Mouse (Mus musculus) E14TG2a.4 (cell line): ENCODE measurements around the gene Lin37.

Experiments used
- CTCF ChIP-seq: conservative IDR thresholded peaks from 2 replicates; pipeline ENCODE4 v1.5.1; 2014; ENCODE audit warnings: low read length
- NANOG ChIP-seq: IDR thresholded peaks from 2 replicates; pipeline ENCODE4 v1.6.1; 2014; ENCODE audit warnings: borderline replicate concordance, low read length, mixed read lengths
- POU5F1 ChIP-seq: IDR thresholded peaks from 2 replicates; pipeline ENCODE4 v1.6.1; 2014; ENCODE audit warnings: low read length, borderline replicate concordance

GRCm38 (mm10) chr7:30557901-30558514 lies 1.6 kb downstream of the Lin37 start:
- TF ChIP-seq CTCF (no peak), NANOG (no peak), POU5F1 (no peak)
